ENCODE assay signal across 26 mouse cellular contexts in the genomic region with DNA sequence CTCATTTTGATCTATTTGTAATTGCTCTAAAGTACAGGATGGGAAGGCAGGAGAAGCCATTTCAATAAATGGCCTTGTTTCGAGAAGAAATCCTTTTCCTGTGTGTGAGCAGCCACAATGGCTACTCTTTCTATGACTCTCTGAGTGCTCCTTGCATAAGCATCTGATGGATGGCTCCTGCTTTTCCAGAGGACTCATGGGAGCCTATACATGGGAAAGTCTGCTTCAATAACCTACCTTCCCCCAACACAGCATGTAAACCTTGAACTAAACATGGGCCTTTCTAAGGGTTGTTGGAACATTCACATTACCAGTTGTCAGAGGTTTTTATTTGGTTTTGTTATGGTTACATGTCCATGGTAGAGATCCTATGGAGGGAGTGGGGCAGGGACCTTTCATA.
"Had no signal": no experiment of that assay in that cellular context is flagged by ENCODE, and none has a peak within 500 bp of the region (broad histone marks: within the 10 kb centered on the region; RNA-seq: fewer than 3 reads in every experiment).

No protein-coding gene starts in this region.

- ATAC-seq: hindbrain, postnatal 0 days; intestine, embryonic 16.5 days; liver, embryonic 12.5 days had no signal

- H3K4me2 ChIP-seq: heart, embryonic 13.5 days; heart, embryonic 15.5 days; hindbrain, embryonic 13.5 days; hindbrain, embryonic 15.5 days; kidney, embryonic 15.5 days; limb, embryonic 13.5 days; limb, embryonic 15.5 days; liver, embryonic 12.5 days had no signal

- H3K9me3 ChIP-seq: heart, embryonic 10.5 days; heart, embryonic 13.5 days; heart, embryonic 15.5 days; hindbrain, embryonic 13.5 days; hindbrain, embryonic 15.5 days; kidney, embryonic 15.5 days; limb, embryonic 13.5 days; limb, embryonic 15.5 days; liver, embryonic 12.5 days had no signal

- H3K4me1 ChIP-seq: heart, embryonic 10.5 days; heart, embryonic 13.5 days; heart, embryonic 15.5 days; hindbrain, embryonic 13.5 days; hindbrain, embryonic 15.5 days; kidney, embryonic 15.5 days; limb, embryonic 13.5 days; limb, embryonic 15.5 days; liver, embryonic 12.5 days had no signal

- DNase-seq: gastrocnemius, postnatal 14 days; gastrocnemius, postnatal 36 days; heart, adult 18-20 months; heart, postnatal 14 days; heart, postnatal 36 days; kidney, adult 11 months; kidney, adult 2 months; kidney, adult 9 months; kidney, postnatal 14 days; kidney, postnatal 36 days; layer of hippocampus, adult 9-11 months; layer of hippocampus, postnatal 36 days; left cerebral cortex, postnatal 4 days had no signal

- H3K9ac ChIP-seq: heart, embryonic 13.5 days; heart, embryonic 15.5 days; hindbrain, embryonic 13.5 days; hindbrain, embryonic 15.5 days; kidney, embryonic 15.5 days; limb, embryonic 13.5 days; limb, embryonic 15.5 days; liver, embryonic 12.5 days; liver, embryonic 14.5 days had no signal

- H3K4me3 ChIP-seq: heart, embryonic 10.5 days; heart, embryonic 13.5 days; heart, embryonic 15.5 days; hindbrain, embryonic 13.5 days; hindbrain, embryonic 15.5 days; kidney, embryonic 15.5 days; limb, embryonic 13.5 days; limb, embryonic 15.5 days; liver, embryonic 12.5 days had no signal

- H3K27ac ChIP-seq: heart, embryonic 10.5 days; heart, embryonic 13.5 days; heart, embryonic 15.5 days; hindbrain, embryonic 13.5 days; hindbrain, embryonic 15.5 days; hindbrain, postnatal 0 days; kidney, embryonic 15.5 days; kidney, postnatal 0 days; limb, embryonic 13.5 days; limb, embryonic 15.5 days; liver, embryonic 12.5 days; liver, embryonic 14.5 days had no signal

- H3K27me3 ChIP-seq: heart, embryonic 13.5 days; heart, embryonic 15.5 days; hindbrain, embryonic 13.5 days; hindbrain, embryonic 15.5 days; kidney, embryonic 15.5 days; limb, embryonic 13.5 days; limb, embryonic 15.5 days; liver, embryonic 12.5 days had no signal

- H3K36me3 ChIP-seq: heart, embryonic 10.5 days; heart, embryonic 13.5 days; heart, embryonic 15.5 days; hindbrain, embryonic 13.5 days; hindbrain, embryonic 15.5 days; kidney, embryonic 15.5 days; limb, embryonic 13.5 days; limb, embryonic 15.5 days; liver, embryonic 12.5 days had no signal
